Mouse (Mus musculus): Measurements from ENCODE around the gene Anks6.

- TF ChIP-seq POLR2A (IDR thresholded peaks at IDR 0.05; ENCODE audit: control insufficient read depth, extremely low read depth, insufficient read depth, low read length, poor library complexity) (no peak), CTCF (IDR thresholded peaks at IDR 0.05; ENCODE audit: borderline replicate concordance, control insufficient read depth, extremely low read depth, insufficient read depth, low read length, poor library complexity) (no peak)
Measured at GRCm38 (mm10) chr4:47079997-47080646, 22.9 kb upstream of the Anks6 start.

All from thymus, adult 2 months (tissue).